Mouse (Mus musculus): Measurements from ENCODE around the gene Tcf7l2.
A peak's percentile ranks its signal among the peaks of the same experiment; 100 is the strongest.

Gene Tcf7l2

DNA sequence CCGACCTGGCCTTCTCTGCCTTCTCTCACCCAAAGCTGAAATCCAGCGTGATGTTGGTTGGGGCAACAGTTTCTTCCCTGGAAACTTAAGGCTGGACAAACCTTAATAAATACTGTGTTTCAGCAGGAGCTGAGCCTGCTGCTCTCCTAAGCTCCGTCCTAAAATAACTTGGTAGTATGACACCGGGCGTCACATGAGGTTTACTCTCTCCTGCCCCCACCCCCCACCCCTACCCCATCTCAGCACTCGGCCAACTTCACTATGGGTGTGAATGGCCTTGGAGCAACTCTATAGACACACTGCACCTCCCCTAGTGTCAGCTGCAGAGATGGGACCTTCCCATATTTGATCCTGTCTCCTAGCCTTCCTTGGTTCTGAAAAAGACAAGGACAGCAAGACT is 15.8 kb downstream of the Tcf7l2 start:
- DNase-seq (ENCODE audit: low spot score in 2 of 2): no peak

- no peak for DNase-seq (ENCODE audit: low spot score in 2 of 2)
Measured at GRCm38 (mm10) chr19:55758158-55758557, 16.5 kb downstream of the Tcf7l2 start.

DNA sequence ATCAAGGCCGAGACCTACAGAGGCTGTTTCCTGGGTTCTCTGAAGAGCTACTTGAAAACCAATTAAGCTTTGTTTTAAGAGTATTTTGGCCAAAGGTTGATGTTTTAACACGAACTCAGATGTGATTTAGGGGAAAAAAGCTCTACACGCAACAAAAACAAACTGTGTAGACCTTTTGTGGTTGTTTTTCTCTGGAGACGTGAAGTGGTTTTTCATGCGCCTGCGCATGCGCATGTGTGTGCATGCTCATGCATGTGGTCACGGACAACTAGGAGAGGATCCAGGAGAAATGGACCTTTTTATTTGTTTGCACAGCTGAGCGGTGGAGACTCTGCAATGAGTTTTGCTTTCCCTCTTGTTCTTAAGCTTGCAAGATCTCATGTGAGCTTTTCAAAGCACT is 17.4 kb downstream of the Tcf7l2 start:
- no peak for DNase-seq (ENCODE audit: low spot score in 2 of 2)

- DNase-seq (ENCODE audit: low spot score in 2 of 2): no peak
Measured at GRCm38 (mm10) chr19:55761086-55761485, 19.5 kb downstream of the Tcf7l2 start.

DNA sequence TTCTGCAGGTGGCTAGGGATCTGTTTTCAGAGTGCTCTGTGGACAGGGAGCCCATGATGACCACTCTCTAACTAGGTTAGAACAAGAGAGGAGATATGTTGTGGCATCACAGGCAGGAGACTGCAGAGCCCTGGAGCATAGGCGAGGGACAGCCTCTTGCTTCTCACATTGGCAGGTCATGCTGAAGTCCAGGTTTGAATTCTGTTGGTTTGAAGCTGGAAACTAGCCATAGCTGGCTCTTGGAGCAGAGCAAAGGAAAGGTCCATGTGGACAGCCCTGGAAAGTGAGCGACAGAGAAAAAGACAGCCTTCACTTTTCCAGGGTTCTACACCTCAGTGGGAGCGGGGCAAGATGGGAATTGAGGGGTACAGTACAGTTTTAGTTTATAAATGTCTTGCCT is 20.6 kb downstream of the Tcf7l2 start:
- DNase-seq (ENCODE audit: low spot score in 2 of 2): no peak

DNA sequence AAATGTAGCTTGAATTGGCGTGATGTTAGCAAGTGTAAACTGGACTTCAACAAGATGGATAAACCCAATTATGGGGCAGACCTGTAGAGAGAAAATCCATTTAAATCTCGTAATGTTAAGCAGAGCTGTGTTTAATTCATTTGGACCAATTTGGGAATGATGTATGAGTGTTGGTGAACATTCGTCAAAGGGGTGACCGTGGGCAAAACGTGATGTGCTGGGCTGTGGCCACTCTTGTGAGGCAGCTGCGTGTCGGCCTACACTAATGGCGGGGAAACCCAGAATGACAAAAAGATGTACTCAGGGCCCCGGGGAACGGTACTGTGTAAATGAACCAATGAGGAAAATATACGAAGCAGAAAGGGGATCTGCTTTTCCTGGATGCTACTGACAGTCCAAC is 24.2 kb downstream of the Tcf7l2 start:
- DNase-seq (ENCODE audit: low spot score in 2 of 2): no peak

DNA sequence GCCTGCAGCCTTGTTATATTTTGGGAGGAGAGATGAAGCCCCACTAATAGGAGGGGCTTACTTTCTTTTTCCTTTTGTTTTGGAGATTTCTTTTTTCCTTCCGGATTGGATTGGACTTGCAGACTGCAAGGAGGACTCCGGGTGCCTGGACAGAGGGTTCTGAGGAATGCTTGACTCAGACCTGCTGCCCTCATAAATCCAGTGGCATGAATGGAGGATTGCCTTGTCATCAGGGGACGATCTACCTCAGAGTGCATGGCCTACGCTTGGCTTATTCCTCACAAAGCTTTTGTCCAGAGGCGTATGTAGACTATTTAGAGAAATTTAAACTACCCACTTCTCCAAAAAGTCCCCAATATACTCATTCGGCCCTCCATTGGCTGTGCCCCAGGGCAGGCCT is 25.5 kb downstream of the Tcf7l2 start:
- DNase-seq (ENCODE audit: low spot score in 2 of 2): no peak

GRCm38 (mm10) chr19:55767579-55767978 is 26.0 kb downstream of the Tcf7l2 start:
- no peak for DNase-seq (ENCODE audit: low spot score in 2 of 2)

- peak; percentile 19 to 30 for DNase-seq (ENCODE audit: low spot score in 2 of 2)
Measured at GRCm38 (mm10) chr19:55768246-55768645, 26.6 kb downstream of the Tcf7l2 start.

GRCm38 (mm10) chr19:55768889-55769288 is 27.3 kb downstream of the Tcf7l2 start:
- peak; percentile 81 to 83 for DNase-seq (ENCODE audit: low spot score in 2 of 2)

DNA sequence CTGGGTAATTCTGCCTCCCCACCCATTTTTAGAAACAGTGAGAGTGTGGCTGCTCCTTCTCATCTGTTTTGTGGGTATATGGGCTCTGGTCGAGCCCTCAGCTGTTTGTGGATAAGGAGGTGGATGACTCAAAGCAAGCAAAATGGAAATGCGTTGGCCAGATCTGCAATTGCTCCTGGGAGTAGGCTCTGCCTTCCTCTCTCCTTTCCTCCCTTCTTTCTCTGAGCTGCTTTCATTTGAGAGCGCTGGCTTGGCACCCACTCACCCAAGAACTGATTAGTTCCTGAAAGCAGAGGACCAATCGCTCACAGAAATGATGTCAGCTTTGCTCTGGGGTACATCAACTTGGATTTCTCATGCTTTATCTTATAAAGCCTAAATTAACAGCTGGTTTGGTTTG is 32.7 kb downstream of the Tcf7l2 start:
- DNase-seq (ENCODE audit: low spot score in 2 of 2): no peak

DNA sequence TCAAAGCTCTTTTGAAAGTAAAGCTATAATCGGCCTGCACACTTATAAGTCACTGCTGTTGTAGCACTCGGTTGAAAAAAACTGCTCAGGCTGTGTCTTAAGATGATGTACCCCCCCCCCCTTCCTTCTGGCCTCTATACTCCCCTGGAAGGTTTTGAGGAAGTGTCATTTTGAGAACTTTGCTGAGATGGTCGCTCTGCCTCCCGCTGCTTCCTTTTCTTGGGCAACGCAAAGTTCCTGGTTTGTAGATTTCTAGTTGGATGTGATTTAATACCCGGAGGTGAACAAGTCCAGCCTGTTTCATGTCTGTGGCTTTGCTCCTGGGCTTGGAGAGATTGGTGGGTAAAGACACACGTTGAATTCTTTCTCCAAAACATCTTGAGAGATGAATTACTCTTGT is 33.2 kb downstream of the Tcf7l2 start:
- no peak for DNase-seq (ENCODE audit: low spot score in 2 of 2)

DNA sequence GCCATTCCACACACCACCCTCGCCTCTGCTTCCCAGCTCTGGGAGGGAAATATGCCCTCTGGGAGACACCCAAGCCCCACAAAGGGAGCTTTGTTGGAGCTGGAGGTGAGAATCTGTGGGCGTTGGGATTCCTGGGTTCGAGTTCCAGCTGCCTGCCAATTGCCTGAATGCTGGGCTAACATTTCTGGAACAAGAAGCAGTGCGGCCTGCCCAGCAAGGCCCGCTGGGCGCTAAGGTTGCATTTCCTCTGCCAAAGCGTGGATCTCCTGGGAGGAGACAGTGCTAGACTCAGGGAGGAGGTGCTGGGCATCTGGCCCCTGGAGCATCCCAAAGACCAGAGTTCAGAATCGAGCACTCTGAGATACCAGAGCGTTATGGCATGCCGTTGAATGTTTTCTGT is 38.3 kb downstream of the Tcf7l2 start:
- no peak for DNase-seq (ENCODE audit: low spot score in 2 of 2)

DNA sequence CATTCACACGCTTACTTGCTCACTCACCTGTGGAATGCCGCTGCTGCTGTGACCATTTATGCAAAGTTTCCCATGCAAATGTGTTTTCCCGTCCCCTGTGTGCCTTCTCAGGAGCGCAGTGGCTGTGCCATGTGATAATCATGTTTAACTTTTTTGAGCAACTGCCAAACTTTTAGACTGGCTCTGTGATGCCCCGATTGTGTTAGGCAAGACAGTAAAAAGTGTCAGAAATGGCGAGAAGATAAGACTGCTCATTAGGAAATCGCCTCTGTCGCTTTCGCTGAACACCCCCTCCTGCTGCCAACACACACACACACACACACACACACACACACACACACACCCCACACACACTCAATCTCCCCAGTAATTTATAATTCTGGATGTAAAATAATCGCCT is 39.5 kb downstream of the Tcf7l2 start:
- no peak for DNase-seq (ENCODE audit: low spot score in 2 of 2)

DNA sequence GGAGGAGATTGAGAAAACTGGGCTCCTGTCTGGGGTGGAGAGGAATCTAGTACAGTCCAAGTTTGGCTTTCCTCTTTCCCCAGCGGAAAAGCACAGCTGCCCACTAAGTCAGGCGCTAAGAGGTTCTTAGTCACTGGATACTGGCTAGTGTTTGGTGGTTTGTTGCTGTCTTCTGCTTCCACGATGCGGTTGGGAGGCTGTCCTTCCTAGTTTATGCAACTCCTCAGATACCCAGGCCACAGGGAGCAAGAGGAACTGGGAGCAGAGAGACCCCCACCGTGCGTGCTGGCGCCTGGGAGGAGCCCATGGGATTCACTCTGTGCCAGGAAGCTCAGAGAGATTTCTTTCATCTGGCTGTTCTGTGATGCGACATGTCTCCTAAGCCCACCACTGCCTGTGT is 40.1 kb downstream of the Tcf7l2 start:
- no peak for DNase-seq (ENCODE audit: low spot score in 2 of 2)

- DNase-seq (ENCODE audit: low spot score in 2 of 2): no peak
Measured at GRCm38 (mm10) chr19:55784796-55785418, 43.3 kb downstream of the Tcf7l2 start.

- peak in 1 of 2 experiments; percentile 17 for DNase-seq (ENCODE audit: low spot score in 2 of 2)
Measured at GRCm38 (mm10) chr19:55787420-55787819, 45.8 kb downstream of the Tcf7l2 start.

GRCm38 (mm10) chr19:55788285-55788904 is 46.8 kb downstream of the Tcf7l2 start:
- no peak for DNase-seq (ENCODE audit: low spot score in 2 of 2)

- DNase-seq (ENCODE audit: low spot score in 2 of 2): no peak
Measured at GRCm38 (mm10) chr19:55788905-55789295, 47.3 kb downstream of the Tcf7l2 start.

DNA sequence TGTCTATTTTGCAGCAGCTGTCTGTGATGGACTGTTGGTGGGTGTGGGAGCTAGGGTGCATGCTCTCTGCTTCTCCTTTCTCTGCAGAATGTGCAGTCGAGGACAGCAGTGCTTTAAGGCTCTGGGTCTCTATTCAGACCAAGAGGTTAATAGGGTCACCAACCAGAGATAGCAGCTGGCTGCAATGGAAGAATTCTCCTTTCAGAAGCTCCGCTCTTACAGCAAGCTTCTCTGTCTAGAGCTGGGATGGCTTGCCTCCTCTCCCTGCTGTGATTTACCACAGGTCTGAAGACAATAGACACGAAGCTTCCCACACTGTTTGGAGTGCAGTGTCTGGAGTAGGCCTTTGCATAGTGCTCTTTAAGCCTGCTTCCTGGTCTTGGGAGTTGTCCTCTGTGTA is 48.2 kb downstream of the Tcf7l2 start:
- no peak for DNase-seq (ENCODE audit: low spot score in 2 of 2)

- DNase-seq (ENCODE audit: low spot score in 2 of 2): no peak
Measured at GRCm38 (mm10) chr19:55791293-55791692, 49.7 kb downstream of the Tcf7l2 start.

DNA sequence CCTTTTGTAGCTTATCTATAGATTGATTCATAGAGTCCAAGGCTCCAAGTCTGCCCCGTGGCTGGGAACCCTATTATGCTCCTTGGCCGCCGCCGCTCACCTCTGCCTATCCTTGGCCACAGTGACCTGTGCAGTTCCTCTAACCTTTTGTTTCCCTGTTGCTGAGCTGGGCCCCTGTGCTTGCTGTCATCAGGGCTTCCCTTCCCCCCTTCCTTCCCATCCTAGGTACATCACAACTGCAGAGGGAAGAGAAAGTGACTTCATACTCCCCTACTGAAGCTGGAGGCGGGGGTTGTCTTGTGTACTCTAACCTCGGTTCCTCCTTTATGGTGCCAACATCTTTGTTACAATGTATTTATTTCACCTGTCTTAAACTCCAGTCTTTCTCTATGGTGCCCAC is 50.3 kb downstream of the Tcf7l2 start:
- DNase-seq (ENCODE audit: low spot score in 2 of 2): no peak

DNA sequence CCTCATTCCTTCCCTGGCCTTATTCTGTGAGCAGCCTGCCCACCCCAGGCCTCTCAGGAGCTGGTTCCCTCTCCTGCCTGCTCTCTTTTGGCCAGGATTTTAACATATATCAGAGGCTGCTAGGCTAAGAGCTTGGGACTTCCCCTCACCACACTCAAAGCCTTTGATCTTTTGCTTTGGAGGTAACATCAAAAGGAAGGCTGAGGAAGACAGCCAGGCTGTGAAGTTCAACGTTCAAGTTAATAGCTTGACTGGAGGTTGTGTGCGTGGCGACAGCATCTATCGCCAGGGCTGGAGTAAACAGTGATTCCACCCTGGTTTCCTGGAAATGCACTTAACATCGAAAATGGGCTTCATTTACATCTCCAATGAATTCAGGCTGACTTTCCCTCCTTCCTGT is 51.0 kb downstream of the Tcf7l2 start:
- DNase-seq (ENCODE audit: low spot score in 2 of 2): peak; percentile 12 to 22

DNA sequence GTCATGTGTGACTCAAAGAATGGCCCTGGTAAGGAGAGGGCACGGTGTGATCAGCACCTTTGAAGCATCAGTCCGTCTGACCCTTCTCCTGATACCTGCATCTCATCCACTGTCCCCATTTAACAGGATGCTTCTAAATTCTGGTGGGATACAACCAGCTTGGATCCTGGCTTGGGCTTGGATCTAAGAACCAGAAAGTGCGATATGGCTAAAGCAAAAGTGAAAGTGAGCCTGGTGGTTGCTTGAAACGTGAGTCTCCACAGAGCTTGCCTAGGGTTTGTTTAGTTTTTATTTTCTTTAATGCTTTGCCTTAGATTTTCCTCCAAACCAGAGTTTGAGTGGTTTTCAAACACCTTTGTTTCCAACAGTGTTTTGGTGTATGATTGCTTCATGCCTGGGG is 51.4 kb downstream of the Tcf7l2 start:
- DNase-seq (ENCODE audit: low spot score in 2 of 2): no peak
